Mouse (Mus musculus) E14TG2a.4 (cell line): Measurements from ENCODE around the gene Igf1r.

Source experiments
- CTCF ChIP-seq: conservative IDR thresholded peaks from 2 replicates; pipeline ENCODE4 v1.5.1; 2014; ENCODE audit warnings: low read length
- NANOG ChIP-seq: IDR thresholded peaks from 2 replicates; pipeline ENCODE4 v1.6.1; 2014; ENCODE audit warnings: borderline replicate concordance, low read length, mixed read lengths
- POU5F1 ChIP-seq: IDR thresholded peaks from 2 replicates; pipeline ENCODE4 v1.6.1; 2014; ENCODE audit warnings: low read length, borderline replicate concordance

DNA sequence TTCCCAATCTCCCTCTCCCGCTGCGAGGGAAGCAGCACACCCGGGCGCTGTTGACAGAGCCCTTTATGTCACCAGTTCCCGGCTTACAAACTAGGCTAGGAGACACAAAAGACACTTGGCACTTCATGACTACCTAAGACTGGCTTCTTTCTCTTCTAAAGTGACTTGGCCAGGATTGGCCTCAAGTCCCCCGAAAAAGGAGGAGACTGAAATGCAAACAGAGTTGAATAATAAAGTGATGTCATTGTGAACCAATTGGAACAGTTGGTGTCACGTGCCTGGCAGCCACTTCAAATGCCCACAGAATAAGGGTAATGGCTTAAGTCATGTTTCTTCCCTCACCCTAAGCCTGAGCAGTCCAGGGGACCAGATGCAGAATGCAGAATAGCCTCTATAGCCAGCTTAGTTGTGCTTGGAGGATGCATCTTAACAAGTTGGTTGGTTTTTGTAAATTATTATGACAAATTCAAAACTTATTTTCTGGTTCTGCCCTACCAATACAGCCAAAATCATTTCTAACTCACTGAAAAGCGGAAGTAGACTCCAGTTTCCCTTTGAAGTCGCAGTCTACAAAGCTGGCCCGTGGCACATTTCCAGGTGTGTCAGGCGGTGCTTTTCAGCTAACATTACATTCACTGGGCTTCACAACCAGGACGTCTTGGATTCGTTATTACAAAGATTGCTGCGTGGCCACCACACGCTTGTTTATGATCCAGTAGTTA is 150.0 kb downstream of the Igf1r start:
- TF ChIP-seq CTCF (no peak), POU5F1 (no peak), NANOG (no peak)
